Mouse (Mus musculus) ES-Bruce4 (cell line): ENCODE measurements around the gene Cyp4a10.

Source experiments
- CTCF ChIP-seq: IDR thresholded peaks from one replicate; pipeline ENCODE4 v1.8.1; 2011; ENCODE audit warnings: low read depth, low read length
- EP300 ChIP-seq: IDR thresholded peaks from 2 replicates; pipeline ENCODE4 v1.6.1; 2011; ENCODE audit warnings: low read depth, low read length; ENCODE audit not compliant: insufficient read depth
- POLR2A ChIP-seq: IDR thresholded peaks from one replicate; pipeline ENCODE4 v1.8.1; 2011; ENCODE audit warnings: low read length; ENCODE audit not compliant: insufficient read depth

DNA sequence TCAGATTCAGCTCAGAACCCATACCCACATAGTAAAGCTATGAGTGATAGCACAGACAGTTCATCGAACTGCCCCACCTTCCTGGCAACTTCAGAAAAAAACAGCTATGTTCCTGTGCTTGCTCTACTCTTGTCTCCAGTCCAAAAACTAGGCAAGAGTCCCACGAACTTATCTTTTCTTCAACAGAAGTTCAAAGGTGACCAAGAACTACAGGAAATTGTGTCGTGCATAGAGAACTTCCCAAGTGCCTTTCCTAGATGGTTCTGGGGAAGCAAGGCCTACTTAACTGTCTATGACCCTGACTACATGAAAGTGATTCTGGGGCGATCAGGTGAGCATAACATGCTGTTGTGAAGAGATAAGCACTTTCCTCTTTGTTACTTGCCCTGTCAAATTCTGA, 1.4 kb downstream of the Cyp4a10 start:
- TF ChIP-seq POLR2A, result no peak
- TF ChIP-seq CTCF, result no peak
- TF ChIP-seq EP300, result no peak
